Mouse (Mus musculus): ENCODE measurements around the gene Nedd9.
"Not testable (repeated sequence)": the region's sequence is repeated elsewhere in the genome, so short reads cannot be mapped to it uniquely, and the experiment has no call there.

Gene Nedd9

GRCm38 (mm10) chr13:41298996-41299395 lies 188.2 kb downstream of the Nedd9 start:
- in situ Hi-C loops (cut with MboI), result loop anchor here (5.0 kb wide), 1 partner anchor 273 kb away; no protein-coding TSS in a partner anchor

- in situ Hi-C loops (cut with MboI), result loop anchor here (5.0 kb wide), 1 partner anchor 274 kb away; no protein-coding TSS in a partner anchor
These were observed 188.6 kb downstream of the Nedd9 start for GRCm38 (mm10) chr13:41298533-41298932.

GRCm38 (mm10) chr13:41296396-41296795 lies 190.8 kb downstream of the Nedd9 start:
- in situ Hi-C loops (cut with MboI), result loop anchor here (5.0 kb wide), 1 partner anchor 276 kb away; no protein-coding TSS in a partner anchor

- in situ Hi-C loops (cut with MboI), result loop anchor here (5.0 kb wide), 1 partner anchor 276 kb away; no protein-coding TSS in a partner anchor
These were observed 191.3 kb downstream of the Nedd9 start for GRCm38 (mm10) chr13:41295886-41296285.

GRCm38 (mm10) chr13:41293595-41293994 lies 193.6 kb downstream of the Nedd9 start:
- in situ Hi-C loops (cut with MboI), result no loop called here

GRCm38 (mm10) chr13:41291466-41291974 lies 195.6 kb downstream of the Nedd9 start:
- in situ Hi-C loops (cut with MboI), result no loop called here

- in situ Hi-C loops (cut with MboI), result no loop called here
These were observed 200.9 kb downstream of the Nedd9 start for GRCm38 (mm10) chr13:41286285-41286684.

- in situ Hi-C loops (cut with MboI), result no loop called here
These were observed 201.7 kb downstream of the Nedd9 start for GRCm38 (mm10) chr13:41285448-41285847.

- in situ Hi-C loops (cut with MboI), result no loop called here
These were observed 203.9 kb downstream of the Nedd9 start for GRCm38 (mm10) chr13:41283256-41283655.

- in situ Hi-C loops (cut with MboI), result no loop called here
These were observed 206.5 kb downstream of the Nedd9 start for GRCm38 (mm10) chr13:41280696-41281095.

GRCm38 (mm10) chr13:41273927-41274650 lies 213.1 kb downstream of the Nedd9 start, which contains the start of gene Gm17364:
Gene Gm17364 (minus strand): TSS chr13:41273977.
- in situ Hi-C loops (cut with MboI), result no loop called here

GRCm38 (mm10) chr13:41267827-41268408 lies 219.2 kb downstream of the Nedd9 start:
- in situ Hi-C loops (cut with MboI), result no loop called here

- in situ Hi-C loops (cut with MboI), result no loop called here
These were observed 223.7 kb downstream of the Nedd9 start for GRCm38 (mm10) chr13:41263304-41264006.

GRCm38 (mm10) chr13:41261617-41262016 lies 225.5 kb downstream of the Nedd9 start:
- in situ Hi-C loops (cut with MboI), result not testable (repeated sequence)

Data from mature B cell (primary cell).